Mouse (Mus musculus) CH12.LX (cell line): ENCODE data around the gene Olfr178. TPM values are rescaled to one million over a fixed set of nuclear protein-coding genes. Genes with fewer than 3 reads are reported as not detected.

Experiments used
- DNase-seq: peaks from one replicate; pipeline ENCODE4 v3.0.0-alpha.2; 2013; ENCODE audit errors: extremely low read depth
- H3K27ac ChIP-seq: 2 replicates; pipeline ENCODE4 v1.5.1; 2012; ENCODE audit warnings: low read depth, mild to moderate bottlenecking, control low read depth, moderate library complexity; ENCODE audit not compliant: insufficient read depth
- H3K27me3 ChIP-seq: replicated peaks from 2 replicates; pipeline ENCODE3; 2012; ENCODE audit warnings: inconsistent platforms
- H3K36me3 ChIP-seq, 2 experiments: replicated peaks in 1 of 2; 2 replicates each; pipeline versions ENCODE3 to v1.6.1; 2012; ENCODE audit warnings: inconsistent platforms in 1 of 2, low read length in 1 of 2, mild to moderate bottlenecking in 1 of 2, mixed read lengths in 1 of 2, moderate library complexity in 1 of 2; ENCODE audit not compliant: control insufficient read depth in 1 of 2, insufficient read depth in 1 of 2
- H3K4me1 ChIP-seq, 2 experiments: 2 replicates each; pipeline ENCODE4 v1.6.1; 2012; ENCODE audit warnings: inconsistent platforms in 1 of 2, moderate library complexity in 1 of 2; ENCODE audit not compliant: insufficient read depth in 2 of 2, control insufficient read depth in 1 of 2
- H3K4me2 ChIP-seq: 2 replicates; pipeline ENCODE4 v1.6.1; 2012; ENCODE audit warnings: low read depth, mild to moderate bottlenecking, control low read depth; ENCODE audit not compliant: poor library complexity, insufficient read depth, severe bottlenecking
- H3K4me3 ChIP-seq, 3 experiments: fragments of 150-350 bp in 1 of 3; sonication (generic) in 1 of 3; replicated peaks in 1 of 3; 2 replicates each; pipeline versions ENCODE3 to v1.5.1; 2011 to 2012; ENCODE audit warnings: low read depth in 2 of 3, low read length in 2 of 3, mild to moderate bottlenecking in 2 of 3, moderate library complexity in 2 of 3, control low read depth in 1 of 3, improper control_type of control experiment in 1 of 3, inconsistent platforms in 1 of 3, mixed read lengths in 1 of 3; ENCODE audit not compliant: poor library complexity in 1 of 3
- H3K79me2 ChIP-seq: replicated peaks from 2 replicates; pipeline ENCODE4 v1.6.1; 2012; ENCODE audit warnings: mild to moderate bottlenecking, moderate library complexity; ENCODE audit not compliant: control insufficient read depth, poor library complexity, insufficient read depth, severe bottlenecking; ENCODE audit errors: extremely low read depth
- H3K9ac ChIP-seq: 2 replicates; pipeline ENCODE4 v1.6.1; 2012; ENCODE audit warnings: low read depth, mild to moderate bottlenecking, control low read depth, moderate library complexity; ENCODE audit not compliant: insufficient read depth
- H3K9me3 ChIP-seq: replicated peaks from 2 replicates; pipeline ENCODE3; 2012; ENCODE audit warnings: low read length, inconsistent platforms, mixed read lengths
- EP300 ChIP-seq: IDR thresholded peaks from 2 replicates; pipeline ENCODE4 v1.6.1; 2011; ENCODE audit warnings: low read length, improper control_type of control experiment
- MEF2A ChIP-seq: IDR thresholded peaks from 2 replicates; pipeline ENCODE4 v1.6.1; 2014; ENCODE audit warnings: low read depth, mild to moderate bottlenecking, inconsistent platforms, low read length, improper control_type of control experiment, borderline replicate concordance
- MXI1 ChIP-seq: IDR thresholded peaks from 2 replicates; pipeline ENCODE4 v1.6.1; 2011; ENCODE audit warnings: mild to moderate bottlenecking, low read depth, low read length, improper control_type of control experiment
- MYC ChIP-seq: IDR thresholded peaks from 2 replicates; pipeline ENCODE4 v1.6.1; 2011; ENCODE audit warnings: low read depth, mild to moderate bottlenecking, improper control_type of control experiment, low read length
- UBTF ChIP-seq: IDR thresholded peaks from 2 replicates; pipeline ENCODE4 v1.6.1; 2012; ENCODE audit warnings: low read depth, mild to moderate bottlenecking, inconsistent platforms, low read length, improper control_type of control experiment, moderate library complexity
- USF2 ChIP-seq: conservative IDR thresholded peaks from 2 replicates; pipeline ENCODE4 v1.6.1; 2011; ENCODE audit warnings: low read depth, low read length, improper control_type of control experiment
- dilution Hi-C: fragments of 300-500 bp; cut with MboI; formaldehyde crosslinking; loops from 2 replicates; pipeline ENCODE4 v1.14.3; 2020; ENCODE audit warnings: low sequenced_read_pairs; ENCODE audit not compliant: extremely low pct_unique_long_range_greater_than_20kb, extremely low pct_ligation_motif_present
- in situ Hi-C: fragments of 300-500 bp; cut with MboI; formaldehyde crosslinking; loops from 3 replicates; pipeline ENCODE4 v1.14.3; 2019; ENCODE audit warnings: low sequenced_read_pairs, low pct_ligation_motif_present, low pct_unique_long_range_greater_than_20kb, mixed read lengths
- polyA plus RNA-seq: library from polyadenylated mRNA; unstranded; fragments of >175 nt; gene quantifications from 2 replicates; pipeline ENCODE4 v1.2.1, GENCODE M21; 2012; ENCODE audit warnings: low read depth; ENCODE audit not compliant: insufficient read length
- total RNA-seq, 2 experiments: library from RNA; depleted of rRNA; stranded (reverse); fragments of 300-350 nt in 1 of 2; fragments of >200 nt in 1 of 2; gene quantifications; 2 replicates each; pipeline ENCODE4 v1.2.3; 2012 to 2014

The Olfr178 gene
- total and polyA plus RNA-seq, 3 experiments: not detected

GRCm38 (mm10) chr16:58860032-58860737 is 31.7 kb downstream of the Olfr178 start:
- dilution Hi-C loops: no loop called here
- in situ Hi-C loops: no loop called here
- H3K9me3 ChIP-seq: no peaks in the 10 kb centered on the region

More at GRCm38 (mm10) chr16:58860032-58860737, 31.7 kb downstream of the Olfr178 start:
- H3K36me3 ChIP-seq: no peaks in the 10 kb centered on the region
- no peak overlapping the region for H3K9ac ChIP-seq
- TF ChIP-seq MXI1: no peak
- TF ChIP-seq UBTF: no peak
- TF ChIP-seq MYC: no peak
- no peak for TF ChIP-seq EP300
- TF ChIP-seq USF2: no peak
- TF ChIP-seq MEF2A: no peak
- no peak overlapping the region for H3K4me2 ChIP-seq
- H3K4me1 ChIP-seq: no peaks in the 10 kb centered on the region
- no peak for DNase-seq
- no peak overlapping the region for H3K27ac ChIP-seq
- H3K27me3 ChIP-seq: no peaks in the 10 kb centered on the region
- H3K4me3 ChIP-seq: no peak overlapping the region
- H3K79me2 ChIP-seq: no peaks in the 10 kb centered on the region

Other genes with a start within 250 kb of the Olfr178 start
- gene Cpox, start 221.8 kb downstream of the Olfr178 start, total RNA-seq (2012; rRNA removed): 77.2 and 91.4 TPM in 2 replicates
- gene Cpox, start 221.8 kb downstream of the Olfr178 start, total RNA-seq (2014; rRNA removed): 70.3 and 74.5 TPM in 2 replicates
- gene Cpox, start 221.8 kb downstream of the Olfr178 start, polyA plus RNA-seq: 72.3 and 75.6 TPM in 2 replicates
- 13.8 and 14.5 TPM in 2 replicates for gene Gpr15, start 173.0 kb downstream of the Olfr178 start, total RNA-seq (2012; rRNA removed)
- gene Gpr15, start 173.0 kb downstream of the Olfr178 start, total RNA-seq (2014; rRNA removed): 8.3 and 8.7 TPM in 2 replicates
- 3.9 and 4.7 TPM in 2 replicates for gene Gpr15, start 173.0 kb downstream of the Olfr178 start, polyA plus RNA-seq
- 59.9 and 63.8 TPM in 2 replicates for gene Cldnd1, start 164.2 kb downstream of the Olfr178 start, total RNA-seq (2012; rRNA removed)
- gene Cldnd1, start 164.2 kb downstream of the Olfr178 start, total RNA-seq (2014; rRNA removed): 78.0 and 78.7 TPM in 2 replicates
- 65.6 and 80.6 TPM in 2 replicates for gene Cldnd1, start 164.2 kb downstream of the Olfr178 start, polyA plus RNA-seq
- not detected in 2 replicates for gene Olfr172, start 128.9 kb downstream of the Olfr178 start, total RNA-seq (2012; rRNA removed)
- gene Olfr172, start 128.9 kb downstream of the Olfr178 start, total RNA-seq (2014; rRNA removed): not detected in 2 replicates
- not detected in 2 replicates for gene Olfr172, start 128.9 kb downstream of the Olfr178 start, polyA plus RNA-seq
- gene Olfr173, start 91.8 kb downstream of the Olfr178 start, total RNA-seq (2012; rRNA removed): not detected in 2 replicates
- not detected in 2 replicates for gene Olfr173, start 91.8 kb downstream of the Olfr178 start, total RNA-seq (2014; rRNA removed)
- not detected in 2 replicates for gene Olfr173, start 91.8 kb downstream of the Olfr178 start, polyA plus RNA-seq
- gene Olfr175-ps1, start 65.3 kb downstream of the Olfr178 start, total RNA-seq (2012; rRNA removed): 0.38 and 0.89 TPM in 2 replicates
- 3.1 and 3.3 TPM in 2 replicates for gene Olfr175-ps1, start 65.3 kb downstream of the Olfr178 start, total RNA-seq (2014; rRNA removed)
- 0.46 and 0.70 TPM in 2 replicates for gene Olfr175-ps1, start 65.3 kb downstream of the Olfr178 start, polyA plus RNA-seq
- not detected in 2 replicates for gene Olfr177, start 17.3 kb downstream of the Olfr178 start, total RNA-seq (2012; rRNA removed)
- gene Olfr177, start 17.3 kb downstream of the Olfr178 start, total RNA-seq (2014; rRNA removed): not detected in 2 replicates
- not detected in 2 replicates for gene Olfr177, start 17.3 kb downstream of the Olfr178 start, polyA plus RNA-seq
- not detected in 2 replicates for gene Olfr181, start 36.7 kb upstream of the Olfr178 start, total RNA-seq (2012; rRNA removed)
- gene Olfr181, start 36.7 kb upstream of the Olfr178 start, total RNA-seq (2014; rRNA removed): not detected in 2 replicates
- gene Olfr181, start 36.7 kb upstream of the Olfr178 start, polyA plus RNA-seq: not detected in 2 replicates
- not detected in 2 replicates for gene Olfr180, start 37.3 kb upstream of the Olfr178 start, total RNA-seq (2012; rRNA removed)
- not detected in 2 replicates for gene Olfr180, start 37.3 kb upstream of the Olfr178 start, total RNA-seq (2014; rRNA removed)
- gene Olfr180, start 37.3 kb upstream of the Olfr178 start, polyA plus RNA-seq: not detected in 2 replicates
- not detected in 2 replicates for gene Olfr183, start 103.3 kb upstream of the Olfr178 start, total RNA-seq (2012; rRNA removed)
- gene Olfr183, start 103.3 kb upstream of the Olfr178 start, total RNA-seq (2014; rRNA removed): not detected in 2 replicates
- not detected in 2 replicates for gene Olfr183, start 103.3 kb upstream of the Olfr178 start, polyA plus RNA-seq
- not detected in 2 replicates for gene Olfr186, start 138.2 kb upstream of the Olfr178 start, total RNA-seq (2012; rRNA removed)
- gene Olfr186, start 138.2 kb upstream of the Olfr178 start, total RNA-seq (2014; rRNA removed): not detected in 2 replicates
- not detected in 2 replicates for gene Olfr186, start 138.2 kb upstream of the Olfr178 start, polyA plus RNA-seq
- not detected in 2 replicates for gene Olfr187, start 147.7 kb upstream of the Olfr178 start, total RNA-seq (2012; rRNA removed)
- not detected in 2 replicates for gene Olfr187, start 147.7 kb upstream of the Olfr178 start, total RNA-seq (2014; rRNA removed)
- gene Olfr187, start 147.7 kb upstream of the Olfr178 start, polyA plus RNA-seq: not detected in 2 replicates
- gene Olfr190, start 185.9 kb upstream of the Olfr178 start, total RNA-seq (2012; rRNA removed): not detected in 2 replicates
- not detected in 2 replicates for gene Olfr190, start 185.9 kb upstream of the Olfr178 start, total RNA-seq (2014; rRNA removed)
- not detected in 2 replicates for gene Olfr190, start 185.9 kb upstream of the Olfr178 start, polyA plus RNA-seq
- not detected in 2 replicates for gene Olfr191, start 197.8 kb upstream of the Olfr178 start, total RNA-seq (2012; rRNA removed)
- gene Olfr191, start 197.8 kb upstream of the Olfr178 start, total RNA-seq (2014; rRNA removed): not detected in 2 replicates
- gene Olfr191, start 197.8 kb upstream of the Olfr178 start, polyA plus RNA-seq: not detected in 2 replicates
- gene Olfr193, start 219.8 kb upstream of the Olfr178 start, total RNA-seq (2012; rRNA removed): not detected in 2 replicates
- not detected in 2 replicates for gene Olfr193, start 219.8 kb upstream of the Olfr178 start, total RNA-seq (2014; rRNA removed)
- gene Olfr193, start 219.8 kb upstream of the Olfr178 start, polyA plus RNA-seq: not detected in 2 replicates
- gene Olfr194, start 229.0 kb upstream of the Olfr178 start, total RNA-seq (2012; rRNA removed): not detected in 2 replicates
- gene Olfr194, start 229.0 kb upstream of the Olfr178 start, total RNA-seq (2014; rRNA removed): not detected in 2 replicates
- not detected in 2 replicates for gene Olfr194, start 229.0 kb upstream of the Olfr178 start, polyA plus RNA-seq